Mouse (Mus musculus): ENCODE results near the gene Myo1d.

DNA sequence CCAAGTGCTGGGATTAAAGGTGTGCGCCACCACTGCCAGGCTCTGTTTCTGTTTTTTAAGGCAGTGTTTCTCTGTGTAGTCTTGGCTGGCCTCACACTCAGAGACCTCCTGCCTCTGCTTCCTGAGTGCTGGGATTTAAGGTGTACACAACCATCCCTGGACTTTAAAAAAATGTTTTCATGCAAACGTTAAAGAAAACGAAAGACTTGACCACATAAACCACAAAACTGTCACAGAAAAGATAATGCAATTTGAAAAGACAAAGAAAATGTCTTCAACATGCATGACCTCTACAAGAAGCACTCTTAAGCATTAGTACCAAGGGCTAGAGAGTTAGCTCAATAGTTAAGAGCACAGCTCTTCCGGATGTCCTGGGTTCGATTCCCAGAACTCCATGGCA lies 255.6 kb downstream of the Myo1d start:
- TF ChIP-seq POLR2A (IDR thresholded peaks at IDR 0.05; ENCODE audit: borderline replicate concordance, control insufficient read depth, low read depth, low read length), result no peak
- TF ChIP-seq CTCF (IDR thresholded peaks at IDR 0.05; ENCODE audit: control insufficient read depth, insufficient read depth, low read length), result no peak
